Mouse (Mus musculus): ENCODE measurements around the gene Cog4.
"Not testable (repeated sequence)": the region's sequence is repeated elsewhere in the genome, so short reads cannot be mapped to it uniquely, and the experiment has no call there.

The Cog4 gene

DNA sequence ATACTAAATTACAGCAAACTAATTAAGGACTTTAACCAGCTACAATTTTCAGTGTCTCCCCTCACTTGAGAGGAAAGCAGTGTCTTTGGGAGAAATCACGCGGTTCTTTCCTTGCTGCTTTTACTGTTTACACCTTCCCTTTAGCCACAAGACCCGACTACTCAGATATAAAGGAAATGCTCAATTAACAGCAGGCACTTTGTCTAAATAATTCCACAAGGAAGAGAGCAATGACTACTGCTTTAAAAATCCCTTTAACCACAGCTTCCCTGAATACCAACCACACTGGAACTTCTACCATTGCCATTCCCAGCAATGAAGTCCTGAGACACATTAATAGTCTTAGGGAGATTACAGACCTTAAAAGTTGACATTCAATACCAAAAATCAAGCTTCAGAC, 17.9 kb upstream of the Cog4 start:
- DNase-seq (ENCODE audit: low read depth, low spot score): no peak

DNA sequence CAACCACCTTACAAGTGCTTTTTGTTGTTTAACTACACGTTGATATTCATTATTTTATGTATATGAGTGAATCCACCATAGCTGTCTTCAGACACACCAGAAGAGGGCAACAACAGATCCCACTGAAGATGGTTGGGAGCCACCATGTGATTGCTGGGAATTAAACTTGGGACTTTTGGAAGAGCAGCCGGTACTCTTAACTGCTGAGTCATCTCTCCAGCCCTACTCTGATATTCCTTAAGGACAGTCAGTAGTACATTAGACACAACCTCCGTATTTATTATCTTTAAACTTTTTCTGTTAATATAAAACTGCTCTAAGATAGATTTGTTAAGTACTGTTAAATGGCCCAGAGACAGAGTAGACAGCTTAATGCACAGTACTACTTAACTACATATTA, 14.4 kb upstream of the Cog4 start:
- DNase-seq (ENCODE audit: low read depth, low spot score): no peak

DNA sequence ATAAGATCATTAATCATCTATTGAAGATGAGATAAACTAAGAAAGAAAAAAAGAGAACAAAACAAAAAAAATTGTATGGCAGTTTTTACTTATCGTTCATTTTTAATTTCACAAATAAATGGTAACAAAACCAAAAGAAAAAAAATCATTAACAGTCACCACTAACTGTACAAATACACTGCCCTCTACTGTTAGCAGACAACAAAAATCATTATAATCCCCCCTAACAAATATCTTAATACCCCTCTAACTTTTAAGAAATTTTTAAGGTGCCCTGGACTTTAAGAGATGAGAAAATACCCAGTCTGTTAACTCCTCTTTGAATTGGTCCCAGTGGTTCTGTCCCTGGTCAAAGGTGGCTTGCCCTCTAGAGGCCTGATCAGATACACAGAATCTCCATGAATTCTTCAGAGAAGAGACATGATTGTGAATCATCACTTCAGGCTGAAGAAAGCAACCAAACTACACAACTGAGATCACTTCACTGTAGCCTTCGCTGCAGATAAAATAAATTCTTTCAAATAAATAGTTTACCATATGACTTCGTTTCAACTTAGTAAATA, 4.3 kb upstream of the Cog4 start:
- DNase-seq (ENCODE audit: low read depth, low spot score): no peak

DNA sequence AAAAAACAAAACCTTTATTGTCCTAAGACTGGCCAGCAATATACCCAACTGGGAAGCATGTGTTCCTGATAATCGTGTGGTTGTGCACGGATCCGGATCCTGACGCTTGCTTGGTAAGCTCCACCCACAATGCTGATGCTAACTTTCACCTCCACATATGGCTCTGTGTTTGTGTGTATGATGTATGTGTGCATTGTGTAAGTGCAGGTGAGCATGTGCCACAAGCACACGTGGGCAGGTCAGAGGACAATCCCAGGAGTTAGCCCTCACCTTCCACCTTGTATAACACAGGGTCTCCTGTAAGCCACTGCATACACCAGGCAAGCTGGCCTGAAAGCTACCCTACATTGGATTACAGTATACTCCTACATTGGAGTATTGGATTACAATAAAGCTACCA, 3.2 kb upstream of the Cog4 start:
- no peak for DNase-seq (ENCODE audit: low read depth, low spot score)

DNA sequence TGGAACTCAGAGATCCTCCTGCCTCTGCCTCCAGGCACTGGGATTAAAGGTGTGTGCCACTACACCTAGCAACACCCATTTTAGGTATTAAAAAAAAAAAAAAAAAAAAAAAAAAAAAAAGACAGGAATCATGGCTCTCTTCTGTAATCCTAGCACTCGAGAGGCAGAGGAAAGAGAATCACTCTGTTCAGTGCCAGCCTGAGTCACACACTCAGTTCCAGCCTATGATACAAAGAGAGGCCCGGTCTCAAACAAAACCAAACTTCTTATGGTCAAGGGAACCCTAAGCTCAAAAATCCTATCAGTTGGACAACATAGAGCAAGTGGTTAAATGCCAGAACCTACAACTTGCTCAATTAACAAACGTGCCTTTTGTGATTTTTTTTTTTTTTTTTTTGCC, 1.5 kb upstream of the Cog4 start:
- no peak for DNase-seq (ENCODE audit: low read depth, low spot score)

DNA sequence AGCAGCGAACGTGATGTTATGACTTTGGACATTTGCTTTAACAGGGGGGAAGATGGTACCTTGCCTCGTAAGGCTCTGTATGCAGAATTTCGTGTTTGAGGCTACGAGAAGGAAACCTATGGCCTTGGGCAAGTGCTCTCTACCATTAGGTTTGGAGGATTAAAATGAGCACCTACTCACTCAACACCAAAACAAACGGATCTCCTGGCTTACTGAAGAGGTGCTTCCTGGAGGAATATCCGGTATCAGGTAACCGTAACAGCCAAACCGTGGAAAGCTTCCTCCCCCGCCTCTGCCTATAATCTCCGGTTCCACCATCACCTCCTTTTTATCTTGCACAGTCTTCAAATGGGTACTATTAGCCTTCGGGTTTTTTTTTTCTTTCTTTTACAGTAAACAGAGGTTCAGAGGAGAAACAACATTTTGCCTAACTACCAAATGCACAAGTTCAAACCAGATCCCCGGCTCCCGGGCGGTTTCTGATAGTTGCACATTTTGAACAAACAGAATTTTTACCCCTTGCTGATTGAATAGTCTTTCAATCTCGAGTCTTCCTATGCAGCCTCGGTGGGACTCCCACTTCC, 487 bp upstream of the Cog4 start:
- peak; percentile 11 for DNase-seq (ENCODE audit: low read depth, low spot score)

DNA sequence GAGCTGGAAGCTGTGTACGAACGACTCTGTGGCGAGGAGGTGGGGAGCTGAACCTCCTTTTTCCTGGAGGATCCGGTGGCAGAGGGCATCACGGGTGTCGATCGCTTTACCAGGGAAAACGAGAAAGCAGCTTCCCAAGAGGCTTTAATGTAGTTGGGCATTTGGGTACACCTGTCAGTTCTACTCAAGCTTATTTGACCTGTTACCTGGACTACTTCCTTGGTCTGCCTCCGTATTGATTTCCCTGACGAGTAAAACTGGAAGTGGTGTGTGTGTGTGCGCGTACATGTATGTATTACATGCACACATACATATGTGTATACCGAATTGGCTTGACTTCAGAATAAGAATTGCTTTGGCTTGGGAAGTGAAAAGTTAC, 760 bp downstream of the Cog4 start:
- DNase-seq (ENCODE audit: low read depth, low spot score): no peak

DNA sequence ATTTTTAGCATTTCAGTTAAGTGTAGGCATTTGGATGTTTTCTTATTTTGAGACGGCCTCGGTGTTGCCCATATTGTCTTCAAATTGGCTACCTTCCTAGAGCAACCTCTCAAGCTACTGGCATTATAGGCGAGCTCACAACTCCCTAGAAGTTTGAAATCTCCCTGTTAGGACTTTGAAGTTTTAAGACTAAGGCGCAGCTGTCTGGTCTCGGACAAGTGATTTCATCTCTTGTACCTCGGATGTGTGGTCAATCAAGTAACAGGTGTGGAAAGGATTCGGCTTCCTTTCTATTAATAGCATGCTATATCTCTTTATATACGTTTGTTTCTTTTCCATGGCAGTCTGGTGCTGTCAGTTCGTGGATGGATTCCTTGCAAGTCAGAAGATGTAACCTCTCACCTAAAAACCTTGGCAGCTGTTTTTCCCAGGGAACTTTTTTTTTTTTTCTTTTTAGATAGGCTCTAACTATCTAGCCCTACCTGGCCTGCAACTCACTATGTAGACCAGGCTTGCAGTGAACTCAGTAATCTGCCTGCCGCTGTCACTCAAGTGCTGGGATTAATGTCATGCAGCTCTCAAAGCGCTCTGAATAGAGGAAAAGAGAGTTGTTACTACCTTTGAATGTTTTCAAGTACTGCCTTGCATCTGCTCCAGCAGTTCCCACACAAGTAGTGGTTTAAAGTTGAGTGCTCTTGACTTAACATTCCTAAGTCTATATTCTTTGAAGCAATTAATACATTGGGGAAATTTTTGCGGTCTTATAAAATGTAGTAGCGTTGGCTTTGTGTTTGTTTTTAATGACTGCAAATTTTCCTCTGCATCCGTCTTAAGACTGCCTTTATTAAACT, 1.5 kb downstream of the Cog4 start:
- no peak for DNase-seq (ENCODE audit: low read depth, low spot score)

DNA sequence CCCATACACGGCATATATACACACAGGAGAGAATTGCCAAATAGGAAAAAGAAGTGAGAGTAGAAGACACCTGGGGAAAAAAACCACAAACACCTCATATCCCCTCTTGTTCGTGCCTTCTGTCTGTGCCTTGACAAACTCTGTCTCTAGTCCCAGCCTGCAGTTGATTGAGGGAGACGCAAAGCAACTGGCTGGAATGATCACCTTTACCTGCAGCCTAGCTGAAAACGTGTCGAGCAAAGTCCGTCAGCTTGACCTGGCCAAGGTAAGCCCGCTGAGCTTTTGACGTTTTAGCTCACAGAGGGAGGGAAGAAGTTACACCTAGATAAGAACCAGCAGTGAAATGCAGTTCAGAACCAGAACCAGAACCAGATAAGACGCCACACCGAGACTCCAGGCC, 4.8 kb downstream of the Cog4 start:
- no peak for DNase-seq (ENCODE audit: low read depth, low spot score)

DNA sequence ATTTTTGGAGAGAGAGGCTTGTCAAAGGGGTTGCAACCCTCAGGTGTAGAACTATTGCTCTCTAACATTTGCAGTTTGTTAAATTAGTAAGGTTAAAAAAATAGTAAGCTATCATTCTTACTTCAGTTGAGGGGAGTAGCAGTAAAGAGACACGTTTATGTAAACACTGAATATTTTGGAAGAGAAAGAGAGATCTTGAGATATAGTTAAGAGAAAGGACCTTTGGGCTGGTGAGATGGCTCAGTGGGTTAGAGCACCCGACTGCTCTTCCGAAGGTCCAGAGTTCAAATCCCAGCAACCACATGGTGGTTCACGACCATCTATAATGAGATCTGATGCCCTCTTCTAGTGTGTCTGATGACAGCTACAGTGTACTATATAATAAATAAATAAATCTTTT, 9.7 kb downstream of the Cog4 start:
- not testable (repeated sequence) for DNase-seq (ENCODE audit: low read depth, low spot score)

DNA sequence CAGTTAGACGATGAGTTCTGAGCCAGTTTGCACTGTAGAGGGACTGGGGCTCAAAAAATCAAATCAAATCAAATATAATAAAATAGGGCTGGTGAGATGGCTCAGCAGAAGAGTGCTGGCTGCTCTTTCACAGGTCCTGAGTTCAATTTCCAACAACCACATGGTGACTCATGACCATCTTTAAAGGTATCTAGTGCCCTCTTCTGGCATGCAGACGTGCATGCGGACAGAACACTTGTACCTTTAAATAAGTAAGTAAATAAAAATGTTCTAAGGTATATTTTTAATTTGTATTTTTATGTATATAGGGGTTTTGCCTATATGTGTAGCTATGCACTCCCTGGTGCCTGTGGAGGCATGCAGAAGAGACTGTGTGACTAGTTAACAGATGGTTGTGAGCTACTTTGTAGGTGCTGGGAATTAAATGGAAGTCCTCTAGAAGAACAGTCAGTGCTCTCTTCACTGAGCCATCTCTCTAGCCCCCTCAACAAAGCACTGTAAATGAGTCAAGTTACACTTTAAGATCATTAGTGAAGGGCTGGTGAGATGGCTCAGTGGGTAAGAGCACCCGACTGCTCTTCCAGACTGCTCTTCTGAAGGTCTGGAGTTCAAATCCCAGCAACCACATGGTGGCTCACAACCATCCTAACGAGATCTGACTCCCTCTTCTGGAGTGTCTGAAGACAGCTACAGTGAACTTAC, 10.5 kb downstream of the Cog4 start:
- DNase-seq (ENCODE audit: low read depth, low spot score): no peak

DNA sequence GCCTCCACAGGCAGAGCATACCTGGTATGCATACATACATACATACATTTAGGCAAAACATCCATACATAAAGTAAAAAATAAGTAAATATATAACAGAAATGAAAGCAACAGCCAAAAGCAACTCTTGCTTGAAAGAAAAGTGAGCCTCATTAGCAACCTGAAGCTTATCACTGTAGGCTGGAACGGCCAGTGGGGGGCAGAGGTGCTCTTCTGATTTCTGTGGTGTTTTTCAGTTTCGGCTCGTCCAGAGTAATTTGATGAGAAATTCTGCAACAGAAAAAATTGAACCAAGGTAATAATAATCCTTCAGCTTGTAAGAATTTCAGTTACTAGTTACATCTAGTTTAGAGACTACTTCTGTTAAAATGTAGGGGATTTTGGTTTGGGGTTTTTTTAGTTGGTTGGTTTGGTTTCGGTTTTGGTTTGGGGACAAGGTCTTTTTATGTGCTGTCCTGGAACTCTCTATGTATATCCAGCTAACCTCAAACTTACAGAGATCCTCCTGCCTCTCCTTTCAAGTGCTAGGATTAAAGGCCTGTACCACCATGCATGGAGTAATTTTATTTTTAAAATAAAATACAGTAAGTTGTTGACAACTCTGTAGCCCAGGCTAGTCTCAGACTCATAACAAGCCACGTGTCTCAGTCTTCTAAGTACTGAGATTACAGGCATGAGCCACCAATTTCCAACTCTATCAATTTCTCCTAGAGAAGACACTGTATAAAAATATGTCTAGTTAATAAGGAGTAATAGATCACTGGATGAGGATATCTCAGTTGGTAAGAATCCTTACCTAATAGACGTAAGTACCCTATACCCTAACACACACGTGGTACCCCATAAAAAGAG, 13.5 kb downstream of the Cog4 start:
- no peak for DNase-seq (ENCODE audit: low read depth, low spot score)

DNA sequence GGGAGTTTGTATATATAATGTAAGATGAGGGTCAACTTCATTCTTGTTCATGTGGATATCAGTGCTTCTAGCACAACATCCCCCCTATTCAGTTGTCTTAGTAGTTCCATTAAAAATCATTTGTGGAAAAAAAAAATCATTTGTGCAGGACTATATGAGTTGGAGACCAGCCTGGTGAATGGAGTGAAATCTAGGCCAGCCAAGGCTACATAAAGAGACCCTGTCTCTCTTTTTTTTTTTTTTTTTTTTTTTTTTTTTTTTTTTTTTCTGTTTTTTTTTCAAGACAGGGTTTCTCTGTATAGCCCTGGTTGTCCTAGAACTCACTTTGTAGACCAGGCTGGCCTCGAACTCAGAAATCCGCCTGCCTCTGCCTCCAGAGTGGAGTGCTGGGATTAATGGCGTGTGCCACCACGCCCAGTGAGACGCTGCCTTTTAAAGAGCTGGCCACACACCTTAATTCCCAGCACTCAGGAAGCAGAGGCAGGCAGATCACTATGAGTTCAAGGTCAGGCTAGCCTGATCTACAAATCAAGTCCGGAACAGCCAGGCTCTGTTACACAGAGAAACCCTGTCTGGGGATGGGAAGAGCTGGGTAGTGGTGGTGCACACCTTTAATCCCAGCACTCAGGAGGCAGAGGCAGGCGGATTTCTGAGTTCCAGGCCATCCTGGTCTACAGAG, 15.1 kb downstream of the Cog4 start:
- not testable (repeated sequence) for DNase-seq (ENCODE audit: low read depth, low spot score)

DNA sequence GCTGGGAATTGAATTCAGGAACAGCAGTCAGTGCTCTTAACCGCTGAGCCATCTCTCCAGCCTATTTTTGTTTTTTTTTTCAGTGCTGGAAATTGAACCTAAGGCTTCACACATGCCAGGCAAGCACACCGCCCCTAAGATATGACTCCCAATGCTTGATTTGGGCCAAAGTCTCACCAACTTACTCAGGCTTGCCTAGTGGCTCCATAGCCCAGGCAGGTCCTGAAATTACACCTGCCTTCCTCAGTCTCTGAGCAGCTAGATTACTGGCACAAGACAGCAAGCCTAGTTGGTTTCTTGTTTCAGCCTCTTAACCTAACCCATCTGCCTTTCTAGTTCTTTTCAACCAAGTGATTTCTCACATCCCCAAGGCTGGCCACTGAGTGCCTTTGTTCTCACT, 24.1 kb downstream of the Cog4 start:
- no peak for DNase-seq (ENCODE audit: low read depth, low spot score)

DNA sequence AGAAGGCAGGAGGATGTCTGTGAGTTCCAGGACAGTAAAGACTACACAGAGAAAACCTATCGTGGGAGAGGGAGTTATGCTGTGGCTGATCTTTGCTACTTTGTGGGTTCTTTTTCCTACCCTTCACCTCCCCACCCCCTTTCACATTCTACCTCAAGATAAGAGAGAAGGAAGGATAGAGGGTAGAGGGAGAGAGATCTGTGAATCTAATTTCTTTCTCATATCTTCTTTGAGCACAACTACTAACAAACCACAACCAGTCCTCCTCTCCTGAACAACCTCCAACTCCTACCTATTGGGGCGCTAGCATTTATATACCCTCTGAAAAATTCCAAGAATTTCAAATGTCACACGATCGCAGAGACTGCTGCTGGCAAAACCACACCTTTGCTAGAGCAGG, 31.5 kb downstream of the Cog4 start:
- DNase-seq (ENCODE audit: low read depth, low spot score): no peak

DNA sequence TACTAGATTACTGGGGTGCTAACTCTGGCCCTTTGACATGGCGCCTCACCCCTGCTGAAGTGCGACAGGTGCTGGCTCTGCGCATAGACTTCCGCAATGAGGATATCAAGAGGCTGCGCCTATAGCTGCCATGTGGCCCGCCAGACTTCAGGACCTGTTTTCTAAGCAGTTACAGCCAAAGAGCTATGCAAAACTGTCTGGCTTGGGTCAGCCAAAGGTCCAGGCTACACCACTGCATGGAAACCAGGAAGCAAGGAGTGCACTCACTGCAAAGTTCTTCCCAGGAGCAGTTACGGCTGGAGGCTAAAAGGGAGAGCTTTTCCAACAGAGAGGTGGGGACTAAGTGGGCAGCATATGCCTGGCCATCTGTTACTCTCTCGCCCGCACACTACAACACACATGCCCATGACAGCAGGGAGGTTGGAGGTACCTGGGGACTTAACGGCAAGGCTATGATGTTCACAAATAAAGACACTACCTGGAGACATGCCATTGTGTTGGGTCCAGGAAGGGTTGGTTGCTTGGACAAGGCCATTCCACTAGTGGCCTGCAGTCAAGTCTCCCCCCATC, 35.4 kb downstream of the Cog4 start:
- DNase-seq (ENCODE audit: low read depth, low spot score): no peak

DNA sequence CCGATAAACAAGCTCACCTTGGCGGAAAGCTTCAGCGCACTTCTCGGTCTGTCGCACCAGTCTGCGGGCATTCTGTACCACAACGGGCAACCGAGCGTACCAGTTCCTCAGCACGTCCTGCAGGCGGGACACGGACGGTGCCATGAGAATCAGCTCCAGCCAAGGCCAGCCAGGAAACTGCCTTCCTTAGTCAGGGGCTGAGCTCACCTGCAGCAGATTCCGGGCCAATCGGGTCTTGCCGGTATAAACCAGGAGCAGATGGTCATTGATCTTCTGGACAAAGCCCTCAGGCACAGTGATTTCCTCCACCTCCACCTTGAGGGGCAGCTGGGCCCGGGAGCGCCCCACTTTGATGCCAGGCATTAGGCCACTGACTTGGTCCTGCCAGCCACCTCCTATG, 37.4 kb downstream of the Cog4 start:
- DNase-seq (ENCODE audit: low read depth, low spot score): no peak

DNA sequence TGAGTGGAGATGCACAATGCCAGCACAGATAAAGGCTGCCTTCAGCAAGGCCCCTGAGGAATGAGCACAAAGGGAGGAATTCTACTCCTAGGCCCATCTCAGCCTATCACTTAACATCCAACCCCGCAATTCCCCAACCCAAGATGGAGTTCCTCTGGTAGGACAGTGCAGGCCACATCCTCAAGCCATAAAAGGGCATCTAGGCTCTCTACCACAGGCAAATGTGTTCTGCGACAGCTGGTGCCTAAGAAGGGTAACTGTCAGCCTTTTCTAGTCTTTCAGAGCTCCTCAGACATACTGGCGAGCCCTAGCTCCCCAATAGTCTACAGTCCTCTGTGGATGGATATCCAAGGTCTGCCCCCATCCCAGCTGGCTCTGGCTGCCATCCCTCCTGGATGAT, 40.2 kb downstream of the Cog4 start:
- no peak for DNase-seq (ENCODE audit: low read depth, low spot score)

DNA sequence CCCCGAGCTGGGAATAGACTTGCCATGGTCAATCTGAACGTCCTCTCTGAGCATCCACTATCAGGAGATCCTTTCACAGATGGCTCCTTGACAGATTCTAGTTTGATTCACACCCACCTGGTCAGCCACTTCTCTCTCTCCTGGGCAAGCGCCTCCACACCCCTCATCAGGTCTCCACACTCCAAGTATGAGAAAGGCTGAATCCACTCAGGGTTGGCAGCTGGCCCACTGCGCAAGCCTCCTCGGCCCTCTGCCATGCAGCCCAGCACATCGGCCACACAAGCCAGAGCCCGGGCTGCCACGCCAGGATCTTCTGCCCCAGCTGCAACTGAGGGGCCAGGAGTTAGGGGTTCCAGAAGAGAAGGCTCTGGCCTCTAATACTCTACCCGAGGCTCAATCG, 41.2 kb downstream of the Cog4 start:
- no peak for DNase-seq (ENCODE audit: low read depth, low spot score)

DNA sequence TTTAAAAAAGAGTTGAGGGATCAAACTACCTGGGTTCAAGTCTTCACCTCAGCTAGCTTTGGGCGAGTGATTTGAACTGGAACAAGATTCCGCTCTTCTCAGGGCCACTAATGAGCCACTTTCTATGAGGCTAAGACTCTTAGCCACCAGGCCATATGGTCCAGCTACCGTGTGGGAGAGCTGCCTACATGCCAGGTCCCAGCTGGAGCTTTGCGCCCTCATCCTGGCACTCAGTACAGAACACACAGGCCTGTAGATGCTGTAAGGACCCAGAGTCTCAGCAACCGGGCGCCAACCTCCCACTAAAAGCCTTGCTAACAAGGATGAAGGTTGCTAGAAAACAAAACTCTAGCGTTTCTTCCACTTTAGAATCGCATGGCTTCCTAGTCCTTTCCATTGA, 42.0 kb downstream of the Cog4 start:
- DNase-seq (ENCODE audit: low read depth, low spot score): no peak

DNA sequence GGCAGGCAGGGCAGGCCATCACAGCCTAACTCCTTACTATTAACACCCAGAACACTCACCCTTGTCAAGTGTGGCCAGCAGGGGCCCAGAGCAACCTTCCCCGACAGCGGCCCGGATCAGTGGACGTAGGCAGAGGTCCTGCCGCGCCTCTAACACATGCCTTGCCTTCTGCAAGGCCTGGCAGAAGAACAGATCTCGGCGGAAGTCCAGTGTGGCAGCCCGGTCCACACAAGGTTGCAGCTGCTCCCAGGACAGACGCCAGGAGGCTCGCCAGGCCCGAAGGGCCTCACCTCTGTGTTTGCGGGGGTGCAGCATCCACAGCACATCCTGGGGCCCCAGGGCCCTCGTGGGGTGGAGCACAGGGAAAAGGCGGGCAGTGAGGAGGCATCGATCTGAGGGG, 42.5 kb downstream of the Cog4 start:
- no peak for DNase-seq (ENCODE audit: low read depth, low spot score)

All from forelimb bud, embryonic 11.5 days (tissue).